Mouse (Mus musculus) lung, embryonic 15.5 days (tissue): Measurements from ENCODE around the gene Gm10842. TPM values are rescaled to one million over a fixed set of nuclear protein-coding genes. Genes with fewer than 3 reads are reported as not detected.

Experiments used
- ATAC-seq: fragments of 200-750 bp; cut with Nextera tagmentation; 2 replicates; pipeline ENCODE4 v1.8.0; 2017; ENCODE audit warnings: moderate number of reproducible peaks, borderline replicate concordance; ENCODE audit not compliant: low FRiP score, low TSS enrichment; ENCODE audit errors: extremely low read depth
- H3K27ac ChIP-seq: fragments of 300-500 bp; sonication (generic); 2 replicates; pipeline ENCODE4 v1.5.1; 2015; ENCODE audit warnings: moderate library complexity, mild to moderate bottlenecking, inconsistent platforms
- H3K27me3 ChIP-seq: fragments of 300-500 bp; sonication (generic); 2 replicates; pipeline ENCODE4 v1.6.1; 2015; ENCODE audit warnings: inconsistent platforms
- H3K36me3 ChIP-seq: fragments of 300-500 bp; sonication (generic); 2 replicates; pipeline ENCODE4 v1.6.1; 2015; ENCODE audit warnings: inconsistent platforms
- H3K4me1 ChIP-seq: fragments of 300-500 bp; sonication (generic); 2 replicates; pipeline ENCODE4 v1.6.1; 2015; ENCODE audit warnings: inconsistent platforms
- H3K4me2 ChIP-seq: fragments of 300-500 bp; sonication (generic); 2 replicates; pipeline ENCODE4 v1.6.1; 2015; ENCODE audit warnings: inconsistent platforms, mild to moderate bottlenecking, moderate library complexity
- H3K4me3 ChIP-seq: fragments of 300-500 bp; sonication (generic); 2 replicates; pipeline ENCODE4 v1.5.1; 2015; ENCODE audit warnings: mild to moderate bottlenecking, inconsistent platforms
- H3K9ac ChIP-seq: fragments of 300-500 bp; sonication (generic); 2 replicates; pipeline ENCODE4 v1.6.1; 2015; ENCODE audit warnings: inconsistent platforms
- H3K9me3 ChIP-seq: fragments of 300-500 bp; sonication (generic); 2 replicates; pipeline ENCODE4 v1.6.1; 2016; ENCODE audit warnings: inconsistent platforms
- WGBS: fragments of 180-500 bp; shearing (Covaris S2); methylation state at CpG from one replicate; pipeline ENCODE4 v1.1.7; 2015; 5-methylcytosine and 5-hydroxymethylcytosine counted together
- polyA plus RNA-seq: library from polyadenylated mRNA; unstranded; fragments of >200 nt; fragmentation: Nextera tagmentation; extraction: Ambion mirVana; gene quantifications from 2 replicates; pipeline ENCODE4 v1.2.1, GENCODE M21; 2015

Gene Gm10842
- polyA plus RNA-seq, 1 experiment from 2014 or later, result not detected

DNA sequence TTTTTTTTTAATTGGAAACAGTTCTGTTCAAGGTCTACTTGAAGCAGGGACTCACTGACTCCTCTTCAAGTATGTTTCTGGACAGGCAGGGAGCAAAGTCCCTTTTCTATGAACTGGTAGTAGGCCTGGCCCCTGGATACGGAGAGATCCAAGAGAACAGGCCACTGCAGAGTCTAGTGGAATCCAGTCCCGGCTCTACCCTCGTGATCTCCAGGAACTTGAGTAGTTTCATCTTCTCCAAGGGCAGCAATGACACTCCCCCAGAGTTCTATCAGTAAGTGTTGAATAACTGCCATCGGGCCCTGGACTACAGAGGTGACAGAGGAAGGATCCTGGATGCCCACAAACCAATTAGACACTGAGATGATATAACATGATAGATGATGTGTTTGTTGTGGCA is 9.2 kb downstream of the Gm10842 start:
- ATAC-seq, result no peak
- no peak overlapping the region for H3K4me2 ChIP-seq
- H3K27ac ChIP-seq, result no peak overlapping the region
- H3K4me3 ChIP-seq, result no peak overlapping the region
- no peak overlapping the region for H3K9ac ChIP-seq
- H3K36me3 ChIP-seq, result no peaks in the 10 kb centered on the region
- H3K27me3 ChIP-seq, result no peaks in the 10 kb centered on the region
- 30% methylated on average over 4 of the region's 4 CpGs for WGBS
- no peaks in the 10 kb centered on the region for H3K9me3 ChIP-seq
- H3K4me1 ChIP-seq, result peaks cover 24% of the 10 kb centered on the region

DNA sequence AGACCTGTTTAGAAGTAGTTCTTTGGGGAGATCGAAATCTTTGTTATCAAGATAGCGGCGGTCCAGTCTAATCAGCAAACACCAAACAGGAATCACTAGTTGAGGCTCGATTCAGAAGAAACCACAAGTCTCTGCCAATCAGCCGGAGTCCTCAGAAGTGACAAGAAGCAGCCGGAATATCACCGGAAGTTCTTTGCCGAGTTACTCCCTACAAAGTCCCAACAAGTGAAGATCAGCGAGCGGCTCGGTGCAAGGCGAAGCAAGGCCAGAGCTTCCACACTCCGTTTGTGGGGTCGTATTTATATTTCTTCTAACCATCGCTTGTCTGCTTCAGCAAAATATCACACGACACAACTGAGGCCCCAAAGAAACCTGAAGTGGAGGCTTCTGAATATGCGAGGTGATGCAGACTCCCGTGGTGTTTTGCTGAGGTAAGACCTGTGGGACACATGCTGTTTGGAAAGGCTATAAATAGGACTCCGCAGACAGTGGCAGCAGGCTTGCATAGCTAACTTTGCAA is 10.1 kb downstream of the Gm10842 start:
- 69% methylated on average over 19 of the region's 19 CpGs for WGBS
- Histone ChIP-seq H3K4me1 (peaks cover 22% of the 10 kb centered on the region), H3K9me3 (no peaks in the 10 kb centered on the region), H3K4me2 (no peak overlapping the region), H3K27me3 (no peaks in the 10 kb centered on the region), H3K4me3 (no peak overlapping the region), H3K27ac (no peak overlapping the region), H3K36me3 (no peaks in the 10 kb centered on the region), H3K9ac (no peak overlapping the region)
- no peak for ATAC-seq

DNA sequence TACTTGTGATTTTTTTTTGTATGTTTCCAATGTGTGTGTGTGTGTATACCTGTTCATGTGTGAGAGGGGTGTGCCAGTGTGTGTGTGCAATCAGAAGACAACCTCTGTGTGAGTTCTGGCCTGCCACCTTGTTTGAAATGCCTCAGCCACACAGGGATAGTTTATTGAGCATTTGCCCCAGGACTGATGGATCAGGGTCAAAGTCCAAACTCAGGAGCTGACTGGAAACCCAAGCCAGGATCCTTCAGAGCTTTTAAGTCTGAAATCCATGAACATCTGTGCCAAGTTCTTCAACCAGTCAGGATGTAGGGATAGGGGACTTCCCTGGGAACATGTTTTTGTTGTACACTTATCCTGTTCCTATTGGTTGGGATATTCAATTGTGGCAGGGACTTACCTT is 11.4 kb downstream of the Gm10842 start:
- H3K9me3 ChIP-seq, result no peaks in the 10 kb centered on the region
- no peak for ATAC-seq
- H3K4me3 ChIP-seq, result no peak overlapping the region
- H3K27ac ChIP-seq, result no peak overlapping the region
- no peak overlapping the region for H3K9ac ChIP-seq
- no peak overlapping the region for H3K4me2 ChIP-seq
- no peaks in the 10 kb centered on the region for H3K27me3 ChIP-seq
- H3K4me1 ChIP-seq, result peaks cover 12% of the 10 kb centered on the region
- no peaks in the 10 kb centered on the region for H3K36me3 ChIP-seq

DNA sequence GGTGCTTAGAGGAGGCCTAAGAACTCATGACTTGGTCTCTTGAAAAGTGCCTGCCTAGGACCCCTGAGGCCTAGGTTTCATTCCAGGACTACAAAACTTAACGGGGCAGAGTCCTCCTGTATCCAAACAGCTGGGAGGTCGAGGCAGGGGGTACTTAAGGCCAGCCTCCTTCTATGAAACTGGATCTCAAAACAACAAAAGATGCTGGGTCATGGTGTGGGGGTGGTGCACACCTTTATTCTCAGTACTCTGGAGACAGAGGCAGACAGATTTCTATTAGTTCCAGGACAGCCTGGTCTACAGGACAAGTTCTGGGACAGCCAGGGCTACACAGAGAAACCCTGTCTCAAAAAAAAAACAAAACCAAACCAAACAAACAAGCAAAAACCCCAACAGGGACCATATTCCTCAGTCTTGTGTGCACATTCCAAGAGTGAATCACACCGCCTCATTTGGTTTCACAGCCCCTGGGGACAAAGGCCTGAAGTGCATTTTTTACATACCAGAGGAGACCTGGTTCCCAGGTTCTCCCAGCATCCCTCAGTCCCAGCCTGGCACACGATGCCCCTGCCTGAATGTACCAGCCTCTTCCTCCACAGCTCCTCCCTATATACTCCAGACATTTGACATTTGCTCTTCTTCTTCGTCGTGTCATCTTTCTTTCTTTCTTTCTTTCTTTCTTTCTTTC is 13.1 kb downstream of the Gm10842 start:
- 0 out of 2 replicates have a peak, but pooled peaks cover 4% of the 10 kb centered on the region for H3K9me3 ChIP-seq
- ATAC-seq, result no peak
- 47% methylated on average over 6 of the region's 6 CpGs for WGBS

DNA sequence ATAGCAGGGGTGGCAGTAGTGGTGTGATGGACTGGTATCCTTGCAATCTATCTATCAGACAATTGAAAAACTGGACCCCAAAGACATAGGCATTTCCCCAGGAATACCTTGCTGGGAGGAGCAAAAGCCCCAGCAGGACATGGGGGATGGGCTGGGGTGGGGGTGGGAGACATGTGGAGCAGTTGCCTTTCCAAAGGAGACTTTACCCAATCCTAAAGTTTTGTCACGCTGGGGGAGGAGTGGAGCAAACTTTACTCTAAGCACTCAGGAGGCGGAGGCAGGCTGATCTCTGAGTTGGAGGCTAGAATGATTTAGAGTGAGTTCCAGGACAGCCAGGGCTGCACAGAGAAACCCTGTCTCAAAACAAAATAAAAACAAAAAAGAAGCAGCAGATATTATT is 14.7 kb downstream of the Gm10842 start:
- no peak overlapping the region for H3K27ac ChIP-seq
- H3K36me3 ChIP-seq, result no peaks in the 10 kb centered on the region
- 89% methylated on average over 2 of the region's 2 CpGs for WGBS
- H3K9me3 ChIP-seq, result 0 out of 2 replicates have a peak, but pooled peaks cover 6% of the 10 kb centered on the region
- H3K4me3 ChIP-seq, result no peak overlapping the region
- no peak overlapping the region for H3K9ac ChIP-seq
- ATAC-seq, result no peak
- H3K27me3 ChIP-seq, result no peaks in the 10 kb centered on the region
- H3K4me1 ChIP-seq, result no peaks in the 10 kb centered on the region
- H3K4me2 ChIP-seq, result no peak overlapping the region

More for the DNA sequence above, 13.1 kb downstream of the Gm10842 start:
- H3K4me1 ChIP-seq, result no peaks in the 10 kb centered on the region
- H3K9ac ChIP-seq, result no peak overlapping the region
- no peak overlapping the region for H3K4me2 ChIP-seq
- H3K27ac ChIP-seq, result no peak overlapping the region
- no peak overlapping the region for H3K4me3 ChIP-seq
- no peaks in the 10 kb centered on the region for H3K27me3 ChIP-seq
- H3K36me3 ChIP-seq, result no peaks in the 10 kb centered on the region

DNA sequence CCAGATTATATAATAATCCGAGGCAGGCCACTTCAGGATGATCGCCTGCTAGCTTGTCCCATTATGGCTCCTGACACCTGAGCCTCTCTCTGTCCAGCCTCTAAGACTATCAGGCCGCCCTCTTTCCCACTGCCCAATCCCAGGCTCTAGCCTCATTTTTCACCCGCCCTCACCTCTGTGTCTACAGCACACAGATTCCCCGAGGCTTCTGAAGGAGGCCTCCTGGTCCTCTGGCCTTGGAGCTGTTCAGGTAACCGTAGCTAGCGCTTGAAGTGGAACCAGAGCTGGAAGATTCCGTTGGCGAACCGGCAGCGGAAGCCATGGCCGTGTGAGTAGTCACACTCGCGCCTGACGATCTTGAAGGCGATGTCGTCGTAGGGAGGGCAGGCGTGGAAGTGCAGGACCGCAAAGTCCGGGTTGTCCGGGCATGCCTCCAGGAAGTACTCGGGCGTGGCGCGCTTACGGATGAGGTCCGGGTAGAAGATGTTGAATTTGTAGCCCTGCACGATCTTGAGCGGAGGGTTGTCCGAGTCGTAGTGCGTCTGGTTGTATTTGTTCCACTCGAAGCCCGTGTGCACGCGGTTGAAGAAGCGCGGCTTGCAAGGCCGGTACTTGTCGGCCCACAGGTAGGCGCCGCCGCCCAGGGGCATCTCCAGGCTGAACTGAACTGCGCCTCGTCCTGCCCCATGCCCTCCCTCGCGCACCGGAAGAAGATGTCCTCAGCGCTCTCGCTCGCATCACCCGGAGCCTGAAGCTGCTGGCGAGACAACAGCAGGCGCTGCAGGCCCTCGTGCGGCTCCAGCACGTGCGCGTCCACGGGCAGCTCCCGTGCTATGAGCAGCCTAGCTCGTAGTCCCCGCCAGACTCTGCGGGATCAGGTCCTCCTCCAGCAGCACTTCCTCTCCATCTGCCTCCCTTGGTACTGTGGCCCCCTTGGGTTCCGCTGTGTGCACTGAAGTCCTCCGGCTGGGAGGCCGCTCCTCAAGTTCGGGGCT is 18.1 kb downstream of the Gm10842 start:
- Histone ChIP-seq H3K9ac (no peak overlapping the region), H3K36me3 (no peaks in the 10 kb centered on the region), H3K9me3 (0 out of 2 replicates have a peak, but pooled peaks cover 6% of the 10 kb centered on the region), H3K4me3 (no peak overlapping the region), H3K27me3 (no peaks in the 10 kb centered on the region), H3K4me2 (no peak overlapping the region), H3K27ac (no peak overlapping the region), H3K4me1 (no peaks in the 10 kb centered on the region)
- 75% methylated on average over 69 of the region's 69 CpGs for WGBS
- ATAC-seq, result no peak

DNA sequence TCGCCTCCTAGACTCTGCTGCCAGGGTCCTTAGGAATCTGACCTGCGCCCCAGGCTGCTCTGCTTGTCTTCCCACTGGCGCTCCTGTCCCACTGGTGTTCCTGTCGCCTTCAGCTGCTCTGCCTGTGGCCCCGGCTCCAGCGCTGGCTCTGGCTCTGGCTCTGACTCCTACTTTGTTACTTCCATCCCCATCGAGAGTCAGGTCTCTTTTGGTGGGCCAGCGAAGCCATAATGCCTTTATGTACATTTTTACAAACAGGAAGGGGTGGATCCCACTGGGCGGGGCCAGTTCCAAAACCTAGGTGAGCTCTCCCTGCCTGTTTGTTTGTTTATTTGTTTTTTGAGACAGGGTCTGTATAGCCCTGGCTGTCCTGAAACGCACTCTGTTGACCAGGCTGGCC is 20.1 kb downstream of the Gm10842 start:
- Histone ChIP-seq H3K27me3 (no peaks in the 10 kb centered on the region), H3K36me3 (no peaks in the 10 kb centered on the region), H3K4me1 (no peaks in the 10 kb centered on the region), H3K27ac (no peak overlapping the region), H3K4me3 (no peak overlapping the region), H3K4me2 (no peak overlapping the region), H3K9ac (no peak overlapping the region), H3K9me3 (0 out of 2 replicates have a peak, but pooled peaks cover 6% of the 10 kb centered on the region)
- ATAC-seq, result no peak
- WGBS, result 86% methylated on average over 10 of the region's 10 CpGs

DNA sequence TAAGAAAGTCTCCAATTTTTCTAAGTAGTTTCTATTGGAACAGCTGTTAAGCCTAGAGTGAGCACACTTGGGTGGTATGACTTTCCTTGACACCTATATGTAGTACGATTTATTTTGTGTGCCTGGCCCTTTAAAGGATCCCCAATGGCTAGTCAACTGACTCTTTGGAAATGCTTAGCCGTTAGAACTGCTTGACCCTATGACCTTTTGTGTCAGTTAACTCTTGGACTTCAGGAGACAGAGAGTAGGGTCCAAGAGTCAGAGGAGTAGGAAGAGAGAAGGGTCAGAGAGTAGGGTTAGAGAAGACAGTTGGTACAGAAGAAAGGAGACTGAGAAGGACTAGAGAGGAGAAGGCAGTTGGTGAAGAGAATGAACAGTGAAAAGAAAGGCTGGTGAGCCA is 31.8 kb downstream of the Gm10842 start, which contains the start of gene Tlk2:
Gene Tlk2 (plus strand): TSS at position 292 of the 400 bp plus-strand sequence.
- H3K36me3 ChIP-seq, result no peaks in the 10 kb centered on the region
- ATAC-seq, result no peak
- H3K4me2 ChIP-seq, result peak within 1 kb of the TSS; percentile 84
- H3K27ac ChIP-seq, result peak within 1 kb of the TSS; percentile 21; the same call in 1 of the 2 replicates
- WGBS, result 46% methylated on average over 2 of the region's 2 CpGs
- no peaks in the 10 kb centered on the region for H3K27me3 ChIP-seq
- peaks cover 17% of the 10 kb centered on the region for H3K4me1 ChIP-seq
- peak within 1 kb of the TSS; percentile 79 for H3K4me3 ChIP-seq
- H3K9me3 ChIP-seq, result no peaks in the 10 kb centered on the region
- H3K9ac ChIP-seq, result no peak within 1 kb of the TSS

DNA sequence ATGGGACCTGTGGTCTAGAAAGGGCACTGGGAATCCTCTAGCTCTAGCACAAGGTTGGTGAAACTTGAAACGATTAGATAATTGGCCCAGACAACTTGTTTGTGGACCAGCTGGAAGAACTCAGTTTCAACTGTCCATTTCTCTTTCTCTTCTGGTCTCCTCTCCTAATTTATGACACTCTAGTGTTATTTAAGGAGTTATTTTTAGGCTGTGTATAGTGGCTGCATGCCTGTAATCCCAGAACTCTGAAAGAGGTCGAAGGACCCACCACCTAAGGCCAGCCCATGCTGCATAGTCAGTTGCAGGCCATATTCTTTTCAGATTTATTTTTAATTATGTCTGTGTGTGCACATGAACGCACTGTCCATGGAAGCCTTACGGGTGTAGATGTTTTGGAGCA is 32.8 kb downstream of the Gm10842 start:
- no peaks in the 10 kb centered on the region for H3K9me3 ChIP-seq
- peak overlapping the region; percentile 84 for H3K4me2 ChIP-seq
- H3K4me1 ChIP-seq, result peaks cover 17% of the 10 kb centered on the region
- H3K9ac ChIP-seq, result peak overlapping the region; percentile 100; the same call in 1 of the 2 replicates
- H3K4me3 ChIP-seq, result peak overlapping the region; percentile 79
- H3K36me3 ChIP-seq, result peaks cover 8% of the 10 kb centered on the region; the same call in 1 of the 2 replicates
- H3K27me3 ChIP-seq, result no peaks in the 10 kb centered on the region
- peak overlapping the region; percentile 21; the same call in 1 of the 2 replicates for H3K27ac ChIP-seq
- WGBS, result 52% methylated on average over 4 of the region's 4 CpGs
- ATAC-seq, result no peak

DNA sequence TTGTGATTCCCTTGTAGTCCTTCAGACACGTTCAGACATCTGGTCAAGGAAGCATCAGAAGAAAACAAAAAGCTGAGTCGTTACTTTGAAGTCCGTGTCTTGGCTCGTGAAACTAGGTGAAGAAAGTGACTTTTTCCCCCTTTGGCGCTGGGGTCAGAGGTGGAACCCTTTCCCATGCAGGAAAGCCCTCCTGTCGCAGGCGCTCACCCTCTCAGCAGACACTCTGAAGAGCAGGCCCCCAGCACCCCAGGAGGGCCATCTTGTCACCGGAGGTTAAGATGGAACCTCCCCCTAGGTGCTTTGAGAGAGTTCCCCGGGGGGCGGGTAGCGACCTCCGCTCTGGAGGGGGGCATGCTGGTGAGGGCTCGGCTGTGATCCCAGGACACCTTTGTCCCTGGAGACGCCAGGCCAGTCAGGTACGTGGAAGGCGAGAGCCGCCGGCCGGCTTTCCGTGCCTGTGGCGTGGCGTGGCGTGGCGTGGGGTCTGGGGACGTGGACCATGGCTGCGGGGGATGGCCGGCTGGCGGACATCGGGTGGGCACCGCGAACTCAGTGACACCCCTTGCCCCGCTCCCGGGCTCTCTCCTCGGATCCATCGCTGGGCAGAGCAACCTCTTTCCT is 33.9 kb downstream of the Gm10842 start:
- Histone ChIP-seq H3K9me3 (no peaks in the 10 kb centered on the region), H3K4me1 (peaks cover 17% of the 10 kb centered on the region), H3K27me3 (no peaks in the 10 kb centered on the region), H3K9ac (peak overlapping the region; percentile 100), H3K27ac (peak overlapping the region; percentile 94), H3K4me2 (peak overlapping the region; percentile 84), H3K36me3 (peaks cover 15% of the 10 kb centered on the region; the same call in 1 of the 2 replicates), H3K4me3 (peak overlapping the region; percentile 79)
- WGBS, result 0% methylated on average over 35 of the region's 35 CpGs
- peak; percentile 49 for ATAC-seq

DNA sequence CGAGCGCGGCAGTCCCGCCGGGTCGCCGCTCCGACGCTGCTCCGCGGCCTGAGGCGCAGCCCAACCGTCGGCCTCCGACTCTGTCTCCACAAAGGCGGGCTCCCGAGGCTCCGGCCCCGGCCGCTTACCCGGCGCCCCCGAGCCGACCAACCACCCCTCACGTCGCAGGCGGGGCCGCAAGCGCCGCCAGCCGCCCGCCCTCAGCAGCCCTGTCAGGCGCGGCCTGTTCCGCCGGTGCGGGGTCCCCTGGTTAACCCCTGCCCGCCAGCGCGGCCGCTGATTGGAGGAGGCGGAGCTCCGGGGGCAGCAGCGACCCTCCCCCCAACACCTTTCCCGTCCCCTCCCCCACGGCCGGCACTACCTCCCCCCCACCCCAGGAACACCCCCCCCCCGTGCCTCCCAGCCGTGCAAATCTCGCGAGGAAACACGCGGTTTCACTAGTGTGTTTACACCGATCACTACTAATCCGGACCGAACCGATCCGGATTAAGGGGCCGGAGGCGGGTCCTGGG is 34.5 kb downstream of the Gm10842 start:
- ATAC-seq, result peak; percentile 98
- peaks cover 17% of the 10 kb centered on the region for H3K4me1 ChIP-seq
- H3K4me2 ChIP-seq, result peak overlapping the region; percentile 84

More for the DNA sequence above, 34.5 kb downstream of the Gm10842 start:
- WGBS, result 0% methylated on average over 46 of the region's 60 CpGs
- Histone ChIP-seq H3K27ac (peak overlapping the region; percentile 94), H3K27me3 (no peaks in the 10 kb centered on the region), H3K36me3 (peaks cover 20% of the 10 kb centered on the region; the same call in 1 of the 2 replicates), H3K4me3 (peak overlapping the region; percentile 79), H3K9ac (peak overlapping the region; percentile 100), H3K9me3 (no peaks in the 10 kb centered on the region)
